Mouse (Mus musculus): ENCODE data around the gene Zc3h15.
"Not testable (repeated sequence)": the region's sequence is repeated elsewhere in the genome, so short reads cannot be mapped to it uniquely, and the experiment has no call there.

Gene Zc3h15

DNA sequence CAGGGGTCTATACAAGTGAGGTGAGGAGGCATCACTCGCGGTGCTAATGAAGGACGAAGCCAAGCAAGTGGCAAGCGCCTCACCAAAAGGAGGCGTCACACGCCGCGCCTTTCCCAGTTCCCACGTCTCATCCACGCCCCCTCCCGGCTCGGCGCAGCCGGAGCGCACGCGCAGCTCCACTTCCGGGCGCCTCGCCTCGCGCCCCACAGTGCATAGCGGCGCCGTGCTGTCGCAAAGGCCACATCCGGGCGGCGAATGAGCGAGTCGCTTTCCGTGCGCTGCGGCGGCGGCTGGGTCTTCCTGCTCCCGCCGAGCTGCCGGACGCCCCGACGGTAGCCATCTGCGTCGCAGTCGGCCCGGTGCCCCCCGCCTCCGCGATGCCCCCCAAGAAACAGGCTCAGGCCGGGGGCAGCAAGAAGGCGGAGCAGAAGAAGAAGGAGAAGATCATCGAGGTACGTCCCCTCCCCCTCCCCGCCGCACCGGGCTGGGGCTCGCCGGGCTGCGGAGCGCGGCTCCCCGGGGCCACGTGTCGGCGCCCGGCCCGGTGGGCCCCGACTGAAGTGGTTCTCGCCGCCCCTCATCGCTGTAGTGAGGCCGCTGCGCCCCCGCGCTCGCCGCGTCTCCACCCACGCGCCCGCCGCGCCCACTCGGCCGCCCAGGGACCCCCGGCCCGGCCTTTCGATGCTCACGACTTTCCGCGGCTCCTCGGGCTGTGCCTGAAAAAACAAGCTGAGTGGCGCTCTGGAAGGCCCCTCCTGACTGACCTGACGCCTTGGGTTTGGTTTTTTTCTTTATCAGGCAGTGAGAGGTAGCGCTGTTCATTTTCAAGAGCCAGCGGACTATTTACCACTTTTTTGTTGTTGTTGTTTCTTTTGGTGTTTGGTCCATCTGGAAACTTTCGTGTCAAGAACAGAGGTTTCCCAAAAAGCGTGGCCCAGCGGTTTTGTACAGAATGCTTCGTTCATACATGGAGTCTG, at the start of gene Zc3h15:
Gene Zc3h15, plus strand, starts transcription at position 160 of the 977 bp plus-strand sequence.
- DNase-seq (ENCODE audit: low spot score in 2 of 2), result peak; percentile 85 to 94

DNA sequence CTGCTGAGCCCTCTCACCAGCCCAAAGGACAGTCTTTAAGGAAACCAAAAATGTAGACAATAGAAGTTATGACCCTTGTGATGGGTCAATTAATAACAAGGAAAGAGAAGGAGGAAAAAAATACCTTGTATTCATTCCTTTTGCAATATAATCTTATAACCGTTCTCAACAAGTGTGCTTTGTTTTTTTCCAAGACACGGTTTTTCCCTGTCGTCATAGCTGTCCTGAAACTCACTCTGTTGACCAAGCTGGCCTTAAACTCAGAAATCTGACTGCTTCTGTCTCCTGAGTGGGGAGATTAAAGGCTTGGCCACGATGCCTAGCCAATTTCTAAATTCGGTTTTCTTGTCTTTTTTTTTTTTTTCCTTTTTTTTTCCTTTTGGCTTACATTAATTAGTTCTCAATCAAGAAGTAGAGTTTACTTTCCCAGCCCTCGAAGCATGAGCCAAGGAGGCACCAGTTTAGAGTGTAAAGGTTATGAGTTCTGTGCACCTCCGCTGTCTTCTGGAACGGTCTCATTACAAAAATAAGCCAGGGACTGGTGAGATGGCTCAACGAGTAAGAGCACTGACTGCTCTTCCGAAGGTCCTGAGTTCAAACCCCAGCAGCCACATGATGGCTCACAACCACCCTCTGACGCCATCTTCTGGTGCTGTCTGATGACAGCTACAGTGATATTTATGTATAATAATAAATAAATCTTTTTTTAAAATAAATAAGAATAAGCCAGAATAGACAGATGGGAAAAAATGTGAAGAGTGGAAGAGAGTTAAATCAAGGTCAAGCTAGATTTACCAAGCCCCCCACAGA, 23.5 kb upstream of the Zc3h15 start:
- no peak for DNase-seq (ENCODE audit: low spot score in 2 of 2)

DNA sequence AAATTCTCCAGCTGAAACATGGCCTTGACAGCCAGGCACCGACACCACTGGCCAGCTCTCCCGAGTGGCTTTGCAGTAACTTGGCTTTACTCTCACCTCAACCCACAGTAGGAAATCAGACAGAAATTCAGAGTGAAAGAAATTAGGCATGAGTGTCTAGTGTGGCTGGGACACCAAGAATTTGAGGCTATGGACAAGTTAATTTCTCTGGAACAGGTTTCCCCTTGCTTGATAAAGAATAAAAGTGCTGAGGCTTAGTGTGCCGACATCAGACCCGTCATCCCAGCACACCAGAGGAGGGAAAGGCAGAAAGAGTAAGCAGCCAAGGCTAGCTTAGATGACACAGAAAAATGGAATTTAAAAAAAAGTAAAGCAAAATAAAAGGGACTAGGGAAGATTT, 22.7 kb upstream of the Zc3h15 start:
- no peak for DNase-seq (ENCODE audit: low spot score in 2 of 2)

DNA sequence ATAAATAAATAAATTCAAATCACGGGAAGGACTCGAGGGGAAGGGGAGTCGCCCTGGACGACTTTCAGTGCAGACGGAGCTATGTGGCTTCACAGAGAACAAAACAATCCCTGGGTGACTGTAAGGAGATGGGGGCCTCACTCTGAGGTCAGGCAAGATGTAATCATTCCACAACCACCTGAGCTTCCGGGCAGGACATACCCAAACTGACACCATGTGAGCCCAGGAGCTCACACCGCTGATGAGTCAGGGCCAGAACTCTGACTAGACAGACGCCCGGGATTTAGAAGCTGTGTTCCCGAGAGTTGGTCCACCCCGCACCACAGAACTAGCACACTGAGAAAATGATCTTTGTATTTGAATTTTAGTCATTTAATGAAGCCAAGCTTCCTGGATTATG, 21.4 kb upstream of the Zc3h15 start:
- DNase-seq (ENCODE audit: low spot score in 2 of 2), result no peak

DNA sequence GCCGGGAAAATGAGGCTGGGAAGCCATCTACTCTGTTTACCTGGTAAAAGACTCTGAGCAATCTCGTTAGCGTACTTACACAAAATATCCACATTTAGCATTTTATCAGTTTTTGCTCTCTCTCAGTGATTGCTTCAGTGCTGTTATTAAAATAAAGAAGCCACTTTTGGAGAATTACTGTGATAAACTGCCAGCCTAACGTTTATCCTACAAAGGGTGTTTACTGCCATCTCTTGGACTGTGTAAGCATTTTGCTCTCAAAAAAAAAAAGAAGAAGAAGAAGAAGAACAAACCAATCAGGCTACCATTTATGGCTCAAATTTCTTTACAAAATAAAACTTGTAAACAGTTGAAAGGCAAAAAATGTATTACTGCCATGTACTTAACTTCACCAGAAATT, 20.2 kb upstream of the Zc3h15 start:
- DNase-seq (ENCODE audit: low spot score in 2 of 2), result no peak

DNA sequence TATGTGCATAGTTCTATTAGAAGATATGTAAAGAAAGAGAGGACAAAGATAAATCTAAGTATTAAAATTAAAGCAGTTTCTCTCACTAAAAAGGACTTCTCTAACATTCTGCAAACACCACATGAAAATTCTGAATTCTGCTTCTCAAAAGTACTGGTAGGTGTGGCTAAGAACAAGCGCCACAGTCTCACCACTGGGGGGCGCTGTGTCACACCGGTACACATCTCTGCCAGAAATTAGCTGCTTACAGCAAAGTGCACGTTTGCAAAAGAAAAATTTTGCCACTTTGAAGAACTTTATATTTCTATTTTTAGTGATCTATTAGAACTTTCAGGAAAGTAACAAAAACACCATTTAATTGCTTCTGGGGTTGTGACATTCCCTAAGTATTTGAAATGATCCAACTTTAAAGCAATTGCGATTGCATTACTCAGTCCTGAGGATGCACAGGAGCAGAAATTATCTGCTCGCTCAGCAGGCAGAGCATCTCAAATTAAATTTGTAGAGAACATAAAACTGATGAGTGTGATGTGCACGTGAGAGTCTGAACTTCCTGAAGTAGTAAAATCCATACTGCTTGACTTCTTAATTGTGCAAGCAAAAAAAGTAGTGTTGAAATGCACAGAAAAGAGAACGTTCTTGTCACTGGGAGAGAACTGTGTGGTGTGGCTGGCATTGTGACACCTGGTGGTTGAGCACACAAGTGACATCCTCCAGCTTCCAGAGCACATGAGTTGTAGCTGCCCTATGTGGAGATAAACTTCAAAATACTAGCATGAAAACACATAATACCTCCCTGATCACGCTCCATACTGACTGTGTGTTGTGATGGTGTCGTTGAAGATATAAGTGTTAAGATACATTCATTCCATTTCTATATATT, 18.8 kb upstream of the Zc3h15 start:
- peak; percentile 38 to 70 for DNase-seq (ENCODE audit: low spot score in 2 of 2)

DNA sequence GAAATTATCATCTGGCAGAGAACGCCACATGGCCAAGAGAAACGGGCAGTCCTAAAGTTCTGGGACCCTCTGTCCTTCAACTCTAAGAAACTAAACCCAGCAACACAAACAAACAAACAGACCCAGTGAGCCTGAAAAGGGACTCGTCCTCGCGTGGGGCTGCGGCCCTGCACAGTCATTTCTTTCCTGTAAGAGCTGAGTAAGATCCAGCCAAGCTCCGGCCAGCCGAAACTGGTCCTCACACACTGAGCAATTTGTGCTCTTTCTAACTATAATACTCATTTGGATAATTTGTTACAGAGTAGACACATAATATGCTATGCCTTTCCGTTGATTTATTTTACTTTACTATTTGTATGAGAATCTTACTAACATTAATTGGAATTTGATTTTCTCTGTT, 17.4 kb upstream of the Zc3h15 start:
- DNase-seq (ENCODE audit: low spot score in 2 of 2), result no peak

DNA sequence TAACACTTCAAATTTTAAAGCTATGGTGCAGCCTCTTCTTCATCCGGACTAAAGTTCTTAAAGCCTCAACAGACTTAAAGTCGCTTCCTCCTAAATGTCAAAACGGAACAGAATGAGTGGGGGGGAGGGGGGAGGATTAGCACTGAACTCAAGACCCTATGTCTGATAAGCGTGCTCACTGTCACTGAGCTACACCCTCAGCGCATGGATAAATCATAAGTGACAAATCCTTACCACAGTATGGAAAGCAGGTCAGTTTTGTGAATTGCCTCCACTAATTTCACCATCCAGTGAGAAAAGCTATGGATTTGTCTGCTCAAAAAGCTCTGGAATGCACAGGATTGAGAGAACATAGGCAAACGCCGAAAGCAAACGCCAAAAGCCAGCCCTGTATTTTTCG, 16.7 kb upstream of the Zc3h15 start:
- no peak for DNase-seq (ENCODE audit: low spot score in 2 of 2)

DNA sequence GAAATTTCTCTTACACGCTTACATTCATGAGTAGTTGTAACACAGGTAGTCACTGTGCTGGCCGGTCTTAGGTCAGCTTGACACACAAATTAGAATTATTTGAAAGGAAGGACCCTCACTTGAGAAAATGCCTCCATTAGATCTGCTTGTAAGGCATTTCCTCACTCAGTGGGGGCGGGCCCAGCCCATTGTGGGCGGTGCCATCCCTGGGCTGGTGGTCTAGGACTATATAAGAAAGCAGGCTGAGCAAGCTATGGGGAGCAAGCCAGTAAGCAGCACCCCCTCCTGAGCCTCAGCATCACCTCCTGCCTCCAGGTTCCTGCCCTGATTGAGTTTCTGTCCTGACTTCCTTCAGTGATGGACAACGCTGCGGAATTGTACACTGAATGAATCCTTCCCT, 16.3 kb upstream of the Zc3h15 start:
- DNase-seq (ENCODE audit: low spot score in 2 of 2), result no peak

DNA sequence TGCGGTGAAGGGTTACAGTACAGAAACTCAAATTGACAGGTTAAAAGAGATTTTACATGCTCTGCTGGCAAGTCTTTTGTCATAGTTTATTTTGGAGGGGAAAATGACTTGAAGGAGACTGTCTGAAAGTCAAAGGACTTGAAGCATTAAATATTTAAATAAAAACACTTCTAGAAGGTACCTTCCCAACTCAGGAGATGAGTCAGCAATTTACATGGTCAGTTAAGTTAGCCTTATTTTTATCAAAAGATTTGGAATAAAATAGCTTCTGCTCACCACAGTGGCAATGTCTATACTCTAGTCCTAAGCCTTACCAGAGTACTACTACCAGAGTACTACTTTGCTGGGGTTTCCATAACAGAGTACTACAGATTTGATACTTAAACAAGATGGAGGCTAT, 2.2 kb upstream of the Zc3h15 start:
- DNase-seq (ENCODE audit: low spot score in 2 of 2), result no peak

DNA sequence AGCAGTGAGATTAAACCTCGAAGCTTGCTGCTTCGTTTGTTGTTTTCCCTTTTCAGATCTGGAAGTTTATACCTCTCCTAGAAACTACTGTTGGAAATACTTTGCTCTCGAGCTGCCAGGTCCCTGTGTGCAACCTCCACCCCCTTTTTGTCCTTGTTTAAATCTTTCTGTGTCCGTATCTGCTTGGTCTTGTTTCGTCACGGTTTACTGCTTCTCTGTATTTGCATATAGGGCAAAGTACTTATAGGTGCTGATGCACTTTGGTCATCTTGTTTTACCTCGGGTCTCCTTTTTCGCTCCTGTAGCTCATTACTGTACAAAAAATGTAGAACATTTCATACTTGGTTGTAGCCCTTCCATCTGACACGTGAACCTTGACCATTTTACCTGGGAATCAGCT, 4.7 kb downstream of the Zc3h15 start:
- DNase-seq (ENCODE audit: low spot score in 2 of 2), result no peak

DNA sequence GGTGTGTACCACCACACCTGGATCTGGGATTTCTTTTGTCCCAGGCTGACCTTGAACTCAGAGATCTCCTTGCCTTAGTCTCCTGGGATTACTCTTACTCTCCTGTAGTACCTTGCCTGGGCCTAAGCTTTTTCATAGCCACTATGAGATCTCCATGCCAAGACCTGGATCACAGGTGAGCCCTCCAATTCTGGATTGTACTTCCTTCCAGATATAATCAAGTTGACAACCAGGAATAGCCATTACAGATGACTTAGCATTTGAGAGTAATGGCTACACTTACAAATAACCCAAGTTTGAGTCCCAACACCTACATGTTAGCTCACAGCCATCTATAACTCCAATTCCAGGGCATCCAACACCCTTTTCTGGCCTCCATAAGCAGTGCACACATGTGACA, 8.4 kb downstream of the Zc3h15 start:
- no peak for DNase-seq (ENCODE audit: low spot score in 2 of 2)

DNA sequence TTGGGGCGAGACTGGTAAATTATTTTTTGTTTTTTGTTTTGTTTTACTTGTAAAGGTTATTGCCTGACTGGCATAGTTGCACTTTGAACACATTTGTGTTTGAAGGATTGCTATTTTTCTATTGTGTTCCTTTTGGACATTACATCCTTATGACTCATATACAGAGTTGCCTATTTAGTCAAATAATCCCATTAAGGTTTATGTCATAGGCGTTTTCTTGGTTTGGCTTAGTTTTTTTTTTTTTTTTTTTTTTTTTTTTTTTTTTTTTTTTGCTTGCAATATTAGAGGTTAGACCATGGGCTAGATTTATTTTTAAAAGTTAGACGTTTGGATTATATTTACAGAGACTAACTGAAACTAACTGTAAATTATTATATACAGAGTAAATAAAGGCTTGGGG, 15.0 kb downstream of the Zc3h15 start:
- no peak for DNase-seq (ENCODE audit: low spot score in 2 of 2)

DNA sequence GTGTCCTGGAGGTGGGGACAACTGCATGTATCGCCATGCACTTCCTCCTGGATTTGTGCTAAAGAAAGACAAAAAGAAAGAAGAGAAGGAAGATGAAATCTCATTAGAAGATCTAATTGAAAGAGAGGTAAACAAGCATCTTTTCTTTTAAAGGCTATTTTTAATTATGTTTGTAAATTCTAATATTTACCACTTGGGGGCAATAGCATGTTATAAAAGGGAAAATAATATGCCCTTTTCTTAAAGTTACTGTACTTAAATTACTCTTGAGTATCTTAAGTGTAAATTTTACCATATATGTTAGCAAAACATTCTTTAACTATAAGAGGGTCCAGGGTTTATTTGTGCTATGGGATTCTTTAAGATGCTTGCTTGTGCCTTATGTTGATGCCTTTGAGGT, 15.9 kb downstream of the Zc3h15 start:
- no peak for DNase-seq (ENCODE audit: low spot score in 2 of 2)

DNA sequence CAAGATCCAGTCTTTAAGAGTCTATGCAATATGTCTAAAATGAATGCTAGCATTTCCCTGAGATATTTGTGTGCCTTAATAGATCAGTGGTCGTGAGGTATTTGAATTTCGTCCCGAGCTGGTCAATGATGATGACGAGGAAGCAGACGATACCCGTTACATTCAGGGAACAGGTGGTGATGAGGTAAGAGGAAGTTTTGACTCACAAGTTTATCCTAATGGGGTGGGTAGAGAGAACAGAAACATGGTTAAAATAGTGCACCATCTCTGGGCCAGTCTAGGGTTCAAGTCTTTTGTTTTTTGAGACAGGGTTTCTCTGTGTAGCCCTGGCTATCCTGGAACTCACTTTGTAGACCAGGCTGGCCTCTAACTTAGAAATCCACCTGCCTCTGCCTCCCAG, 17.1 kb downstream of the Zc3h15 start:
- DNase-seq (ENCODE audit: low spot score in 2 of 2), result no peak

DNA sequence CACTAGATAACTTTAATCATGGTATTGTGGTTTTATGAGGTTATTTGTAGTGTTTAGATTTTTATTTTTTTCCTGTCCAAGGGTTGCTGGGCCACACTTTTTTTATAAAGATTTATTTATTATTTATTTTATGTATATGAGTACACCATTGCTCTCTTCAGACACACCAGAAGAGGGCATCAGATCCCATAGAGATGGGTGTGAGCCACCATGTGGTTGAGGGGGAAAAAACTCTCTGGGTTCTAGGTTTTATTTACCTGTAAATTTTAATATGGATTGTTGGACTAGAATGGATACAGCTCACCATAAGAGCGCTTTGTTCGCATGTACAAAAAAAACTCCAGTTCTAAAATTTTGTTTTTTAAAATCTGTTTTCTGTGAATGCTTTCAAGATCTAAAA, 20.8 kb downstream of the Zc3h15 start:
- not testable (repeated sequence) for DNase-seq (ENCODE audit: low spot score in 2 of 2)

DNA sequence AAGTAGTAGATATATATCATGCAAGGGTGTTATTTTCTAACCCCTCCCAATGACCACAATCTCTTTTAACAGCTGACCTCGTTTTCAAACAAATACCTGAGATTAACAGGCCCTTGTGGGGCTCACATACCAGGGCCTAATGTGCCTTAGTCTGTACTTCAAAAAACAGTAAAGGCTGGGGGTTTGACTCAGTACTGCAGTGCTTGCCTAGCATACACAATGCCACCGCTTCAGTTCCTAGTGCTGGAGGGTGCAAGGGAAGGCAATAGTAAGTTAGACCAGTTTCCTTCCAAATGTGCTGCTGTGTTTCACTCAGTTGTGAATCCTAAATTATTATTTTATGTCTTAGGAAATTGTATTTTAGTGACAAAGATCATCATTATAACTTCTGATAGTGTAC, 23.2 kb downstream of the Zc3h15 start:
- no peak for DNase-seq (ENCODE audit: low spot score in 2 of 2)

DNA sequence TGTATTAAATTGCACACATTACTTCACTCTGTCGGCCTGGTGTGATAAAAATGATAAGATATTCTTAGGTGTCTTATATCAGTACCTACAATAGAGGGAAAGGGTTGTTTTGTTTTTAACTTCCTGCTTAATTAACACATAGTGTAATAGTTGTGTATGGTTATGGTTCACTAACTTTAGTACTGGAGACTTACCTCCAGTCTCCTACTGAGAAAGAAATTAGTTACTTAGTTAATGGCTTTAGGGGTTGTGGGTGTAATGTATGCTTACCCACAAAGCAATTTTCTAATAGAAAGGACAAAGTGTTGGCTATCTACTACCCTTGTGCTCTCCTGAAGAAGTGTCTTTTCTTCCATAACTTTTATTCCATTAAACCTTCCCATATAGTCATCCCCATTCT, 23.8 kb downstream of the Zc3h15 start:
- no peak for DNase-seq (ENCODE audit: low spot score in 2 of 2)

DNA sequence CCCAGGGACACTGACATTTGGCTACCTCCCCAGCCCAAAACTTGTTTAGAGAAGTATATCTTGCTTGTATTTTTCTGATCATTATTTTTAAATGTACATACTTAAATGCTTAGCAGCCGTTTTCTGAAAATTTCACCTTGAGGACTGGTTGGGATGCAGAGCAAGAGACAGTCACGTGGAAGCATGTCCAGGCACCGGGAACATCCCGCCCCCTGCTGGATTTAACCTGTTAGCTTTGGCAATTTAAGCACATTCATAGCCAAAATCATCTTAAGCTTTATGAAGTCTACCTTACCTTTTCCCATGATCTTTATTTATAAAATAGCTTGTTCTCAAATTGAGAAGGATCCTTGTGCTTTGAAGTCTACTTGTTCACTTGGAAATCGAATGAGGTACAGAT, 25.8 kb downstream of the Zc3h15 start:
- DNase-seq (ENCODE audit: low spot score in 2 of 2), result no peak

DNA sequence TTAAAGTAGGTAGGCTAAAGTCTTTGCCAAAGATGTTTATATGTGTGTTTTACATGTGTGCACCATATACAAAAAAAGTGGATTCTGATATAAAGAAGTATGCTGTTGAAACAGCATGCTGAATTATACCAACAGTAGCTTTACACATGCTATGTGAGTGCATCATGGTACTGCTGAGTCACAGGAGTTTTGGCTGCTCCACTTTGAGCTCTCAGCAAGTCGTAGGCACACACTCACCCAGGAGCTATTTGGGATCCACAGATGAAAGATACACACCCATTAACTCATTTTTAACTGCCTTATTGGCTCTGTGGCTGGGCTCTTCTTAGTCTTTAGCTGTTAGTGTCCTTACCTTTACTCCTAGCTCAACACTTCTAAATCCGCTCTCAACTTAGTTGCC, 27.6 kb downstream of the Zc3h15 start:
- no peak for DNase-seq (ENCODE audit: low spot score in 2 of 2)

DNA sequence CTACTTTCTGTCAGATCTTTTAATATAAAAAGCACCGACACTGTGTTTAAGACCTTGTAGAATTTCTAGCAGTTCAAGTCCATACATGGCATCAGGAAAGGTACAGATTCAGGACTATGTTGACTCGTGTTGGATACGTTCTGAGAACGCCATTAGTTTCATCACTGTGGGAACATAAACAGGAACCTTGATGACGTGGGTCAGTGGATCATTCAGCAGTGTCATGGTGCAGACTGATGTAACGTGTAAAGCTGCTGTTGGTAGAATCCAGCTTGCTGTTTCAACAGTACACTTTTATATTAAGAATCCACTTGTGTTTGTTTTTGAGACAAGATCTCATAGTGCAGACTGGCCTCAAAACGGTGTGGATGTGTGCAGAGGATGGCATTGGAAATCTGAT, 28.8 kb downstream of the Zc3h15 start:
- no peak for DNase-seq (ENCODE audit: low spot score in 2 of 2)

DNA sequence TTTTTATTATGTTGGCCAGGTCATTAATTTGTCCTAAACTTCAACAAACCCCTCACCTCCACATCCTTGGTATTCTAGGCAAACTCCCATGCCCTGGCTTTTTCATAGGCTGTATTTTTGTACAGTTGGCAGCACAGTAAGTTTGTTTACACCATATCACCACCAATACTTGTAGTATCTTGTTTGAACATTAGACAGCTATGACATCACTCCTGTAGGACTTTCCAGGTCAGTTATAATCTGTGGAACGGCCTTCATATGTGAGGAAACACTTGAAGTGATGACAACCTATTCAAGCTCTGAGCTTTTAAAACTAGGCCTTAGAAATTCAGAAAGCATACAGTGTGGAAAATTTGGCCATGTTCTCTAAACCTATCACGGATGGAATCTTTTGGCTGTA, 29.6 kb downstream of the Zc3h15 start:
- no peak for DNase-seq (ENCODE audit: low spot score in 2 of 2)
